Mouse (Mus musculus) adipocyte (in vitro differentiated cells): ENCODE data around the gene Dlgap4.

Experiments used
- DNase-seq: peaks from one replicate; pipeline ENCODE4 v3.0.0-alpha.2; 2016; ENCODE audit warnings: low spot score

The Dlgap4 gene

GRCm38 (mm10) chr2:156804589-156804988 is 191.1 kb downstream of the Dlgap4 start:
- no peak for DNase-seq

GRCm38 (mm10) chr2:156806886-156807285 is 193.4 kb downstream of the Dlgap4 start:
- no peak for DNase-seq

GRCm38 (mm10) chr2:156809579-156809978 is 196.1 kb downstream of the Dlgap4 start:
- DNase-seq = peak; percentile 78

- peak; percentile 34 for DNase-seq
Observed at GRCm38 (mm10) chr2:156810716-156811115, 197.2 kb downstream of the Dlgap4 start.

- no peak for DNase-seq
Observed at GRCm38 (mm10) chr2:156811556-156811955, 198.1 kb downstream of the Dlgap4 start.
